Mouse (Mus musculus): ENCODE results near the gene Fam47c. TPM values are rescaled to one million over a fixed set of nuclear protein-coding genes. Genes with fewer than 3 reads are reported as not detected.

The Fam47c gene
- total RNA-seq (2017): not detected in 2 replicates

DNA sequence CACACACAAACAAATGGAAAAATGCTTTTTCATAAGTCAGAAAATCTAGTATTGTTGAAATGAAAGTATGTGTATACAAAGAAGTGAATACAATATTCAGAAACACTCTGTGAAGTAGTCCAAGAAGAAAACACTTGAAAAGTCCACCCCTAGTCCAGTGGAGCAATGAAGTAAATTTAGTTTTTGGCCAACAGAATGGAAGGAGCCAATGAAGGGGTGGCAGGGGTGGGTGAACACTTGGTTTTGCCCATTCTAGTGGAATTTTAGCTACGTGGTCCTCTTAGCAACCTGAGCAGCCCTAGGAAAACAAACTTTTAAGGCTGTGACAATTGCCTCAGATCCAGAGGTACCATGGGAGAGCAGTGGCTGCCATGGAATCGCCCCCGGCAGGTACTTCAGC, at the start of gene Fam47c:
Gene Fam47c (plus strand): TSS at position 301 of the 400 bp plus-strand sequence.
- ATAC-seq (ENCODE audit: extremely low read depth, insufficient number of reproducible peaks, low FRiP score, poor library complexity, severe bottlenecking): no peak

GRCm38 (mm10) chrX:78769408-78769807, 31.8 kb downstream of the Fam47c start:
- no peak for ATAC-seq (ENCODE audit: extremely low read depth, insufficient number of reproducible peaks, low FRiP score, poor library complexity, severe bottlenecking)

- no peak for ATAC-seq (ENCODE audit: extremely low read depth, insufficient number of reproducible peaks, low FRiP score, poor library complexity, severe bottlenecking)
Observed at GRCm38 (mm10) chrX:78777078-78777477, 39.5 kb downstream of the Fam47c start.

Other genes with a start within 250 kb of the Fam47c start
- gene Prrg1, start 153.9 kb upstream of the Fam47c start, total RNA-seq (2017): 1.5 and 1.6 TPM in 2 replicates